Mouse (Mus musculus) midbrain, postnatal 0 days (tissue): ENCODE data around the gene Fam185a. TPM values are rescaled to one million over a fixed set of nuclear protein-coding genes. Genes with fewer than 3 reads are reported as not detected.

ENCODE experiments used
- ATAC-seq: fragments of 200-750 bp; cut with Nextera tagmentation; 2 replicates; pipeline ENCODE4 v1.8.0; 2017; ENCODE audit warnings: moderate number of reproducible peaks, mild to moderate bottlenecking, moderate TSS enrichment, moderate library complexity; ENCODE audit not compliant: low FRiP score
- DNase-seq: peaks from one replicate; pipeline ENCODE4 v3.0.0-alpha.2; 2015; ENCODE audit warnings: low spot score
- H3K27ac ChIP-seq: fragments of 300-500 bp; sonication (generic); 2 replicates; pipeline ENCODE4 v1.5.1; 2014; ENCODE audit warnings: low read depth, mild to moderate bottlenecking, low read length, mixed read lengths
- H3K27me3 ChIP-seq: fragments of 300-500 bp; sonication (generic); 2 replicates; pipeline ENCODE4 v1.6.1; 2014; ENCODE audit warnings: low read length, control low read depth, mixed read lengths; ENCODE audit not compliant: insufficient read depth
- H3K36me3 ChIP-seq: fragments of 300-500 bp; sonication (generic); 2 replicates; pipeline ENCODE4 v1.6.1; 2014; ENCODE audit warnings: low read length, control low read depth, mixed read lengths; ENCODE audit not compliant: insufficient read depth
- H3K4me1 ChIP-seq: fragments of 300-500 bp; sonication (generic); 2 replicates; pipeline ENCODE4 v1.6.1; 2014; ENCODE audit warnings: mild to moderate bottlenecking, control low read depth, antibody characterized with exemption, low read length, mixed read lengths; ENCODE audit not compliant: insufficient read depth
- H3K4me2 ChIP-seq: fragments of 300-500 bp; sonication (generic); 2 replicates; pipeline ENCODE4 v1.6.1; 2014; ENCODE audit warnings: low read depth, mild to moderate bottlenecking, low read length, mixed read lengths; ENCODE audit not compliant: poor library complexity, severe bottlenecking
- H3K4me3 ChIP-seq: fragments of 300-500 bp; sonication (generic); 2 replicates; pipeline ENCODE4 v1.5.1; 2014; ENCODE audit warnings: low read depth, mild to moderate bottlenecking, low read length, moderate library complexity
- H3K9ac ChIP-seq: fragments of 300-500 bp; sonication (generic); replicated peaks from 2 replicates; pipeline ENCODE4 v1.6.1; 2014; ENCODE audit warnings: mild to moderate bottlenecking, low read length, moderate library complexity, mixed read lengths; ENCODE audit not compliant: poor library complexity, severe bottlenecking
- H3K9me3 ChIP-seq: fragments of 300-500 bp; sonication (generic); 2 replicates; pipeline ENCODE4 v1.6.1; 2016; ENCODE audit warnings: low read length, control low read depth
- CTCF ChIP-seq: IDR thresholded peaks from 2 replicates; pipeline ENCODE4 v1.5.1; 2016; ENCODE audit warnings: antibody characterized with exemption, mild to moderate bottlenecking
- WGBS: fragments of 180-500 bp; shearing (Covaris S2); extraction: QIAGEN DNeasy Blood & Tissue Kit; methylation state at CpG from one replicate; pipeline ENCODE4 v1.1.7; 2014; 5-methylcytosine and 5-hydroxymethylcytosine counted together
- polyA plus RNA-seq: library from polyadenylated mRNA; unstranded; fragments of >200 nt; fragmentation: Nextera tagmentation; extraction: Ambion mirVana; gene quantifications from 2 replicates; pipeline ENCODE4 v1.2.1, GENCODE M21; 2015
- total RNA-seq: library from RNA; depleted of rRNA; stranded (reverse); fragments of >200 nt; gene quantifications from 2 replicates; pipeline ENCODE4 v1.2.3, GENCODE M21; 2014

The Fam185a gene
- total and polyA plus RNA-seq, 2 experiments from 2014 or later, result 10.1 to 13.2 TPM

DNA sequence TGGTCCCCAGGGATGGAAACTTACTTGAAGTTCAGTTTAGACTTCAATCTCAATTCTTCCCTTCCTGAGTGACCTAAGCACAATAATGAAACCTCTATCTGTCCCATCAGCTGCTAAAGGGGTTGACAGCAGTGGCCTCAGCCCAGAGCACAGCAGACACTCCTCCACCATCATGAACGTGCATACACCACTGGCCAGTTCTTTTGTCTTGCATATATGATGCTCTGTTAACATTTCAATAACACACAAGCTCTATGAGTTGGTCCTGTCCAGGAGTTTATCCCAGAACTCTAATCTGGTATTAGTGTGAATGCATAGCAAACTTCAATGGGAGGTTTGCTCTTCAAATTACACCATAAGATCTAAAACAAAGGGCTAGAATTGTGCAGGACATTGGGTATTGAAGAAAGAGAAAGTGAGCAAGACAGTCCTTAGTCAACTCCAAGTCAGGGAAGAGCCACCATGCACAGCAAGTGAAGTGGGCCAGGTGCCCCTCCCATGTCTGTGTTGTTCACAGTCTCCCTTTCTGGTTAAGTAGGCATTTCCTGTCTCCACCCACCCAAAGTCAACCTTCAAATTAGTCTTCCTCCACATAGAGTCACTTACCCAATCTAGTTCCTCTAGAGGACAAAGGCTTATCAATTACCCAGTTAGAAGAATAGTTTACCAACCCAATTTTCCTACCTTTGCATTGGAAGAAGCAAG lies 10.5 kb upstream of the Fam185a start:
- Histone ChIP-seq H3K4me1 (no peaks in the 10 kb centered on the region), H3K27ac (no peak overlapping the region), H3K27me3 (no peaks in the 10 kb centered on the region), H3K9ac (no peak overlapping the region), H3K4me2 (no peak overlapping the region), H3K4me3 (no peak overlapping the region), H3K36me3 (no peaks in the 10 kb centered on the region), H3K9me3 (no peaks in the 10 kb centered on the region)
- DNase-seq (no peak), ATAC-seq (no peak)
- 60% methylated on average over 1 of the region's 1 CpGs for WGBS
- TF ChIP-seq CTCF, result no peak

DNA sequence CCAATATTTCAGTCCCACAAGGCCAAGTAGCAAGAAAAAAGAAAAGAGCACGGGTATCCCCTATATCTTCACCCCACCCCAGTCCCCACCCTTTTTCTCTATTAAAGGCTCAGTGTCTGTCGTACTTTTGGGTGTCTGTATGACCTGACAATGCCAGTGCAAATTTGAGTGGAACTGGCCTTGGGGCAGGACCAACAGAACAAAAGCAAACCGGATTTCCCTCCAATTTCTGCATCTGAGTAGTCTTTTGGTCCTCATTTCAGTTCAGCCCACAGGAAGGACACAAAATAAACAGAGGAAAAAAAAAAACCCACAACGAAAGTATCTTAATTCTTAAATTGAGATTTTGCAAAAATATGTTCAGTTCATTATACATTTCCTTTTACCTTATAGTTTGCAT lies 6.1 kb upstream of the Fam185a start:
- H3K27ac ChIP-seq, result no peak overlapping the region
- ATAC-seq (no peak), DNase-seq (no peak)
- H3K36me3 ChIP-seq, result no peaks in the 10 kb centered on the region
- H3K4me3 ChIP-seq, result no peak overlapping the region
- TF ChIP-seq CTCF, result no peak
- H3K27me3 ChIP-seq, result no peaks in the 10 kb centered on the region; the same call in 1 of the 2 replicates
- H3K4me1 ChIP-seq, result no peaks in the 10 kb centered on the region
- H3K9ac ChIP-seq, result no peak overlapping the region
- WGBS, result 75% methylated on average over 4 of the region's 4 CpGs
- H3K9me3 ChIP-seq, result no peaks in the 10 kb centered on the region
- H3K4me2 ChIP-seq, result no peak overlapping the region

DNA sequence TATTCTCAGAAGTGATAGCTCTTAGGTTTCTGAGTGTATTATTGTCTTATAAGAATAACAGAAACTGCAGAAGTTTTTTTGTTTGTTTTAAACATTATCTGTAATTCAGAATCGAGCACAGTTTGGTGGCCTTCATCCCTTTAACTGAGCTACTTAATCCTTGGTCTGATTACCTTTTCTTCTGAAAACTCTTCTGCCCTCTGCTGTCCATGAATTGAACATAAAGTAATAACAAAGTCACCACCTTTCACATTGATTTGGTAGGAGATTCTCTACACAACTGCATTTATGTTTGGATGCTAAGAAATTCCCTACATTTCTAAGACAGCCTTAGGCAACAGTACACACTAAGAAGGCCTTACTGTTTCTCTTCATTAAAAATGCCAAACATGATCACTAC lies 4.1 kb upstream of the Fam185a start:
- DNase-seq, result peak; percentile 64
- H3K27me3 ChIP-seq, result no peaks in the 10 kb centered on the region; the same call in 1 of the 2 replicates
- whole genome bisulfite sequencing, result 16% methylated on average over 1 of the region's 1 CpGs
- no peaks in the 10 kb centered on the region for H3K36me3 ChIP-seq
- H3K27ac ChIP-seq, result no peak overlapping the region
- no peaks in the 10 kb centered on the region for H3K9me3 ChIP-seq
- H3K4me3 ChIP-seq, result no peak overlapping the region
- no peak for ATAC-seq
- no peak overlapping the region for H3K4me2 ChIP-seq
- no peak overlapping the region for H3K9ac ChIP-seq
- no peaks in the 10 kb centered on the region; the same call in 1 of the 2 replicates for H3K4me1 ChIP-seq
- TF ChIP-seq CTCF, result peak; percentile 74

DNA sequence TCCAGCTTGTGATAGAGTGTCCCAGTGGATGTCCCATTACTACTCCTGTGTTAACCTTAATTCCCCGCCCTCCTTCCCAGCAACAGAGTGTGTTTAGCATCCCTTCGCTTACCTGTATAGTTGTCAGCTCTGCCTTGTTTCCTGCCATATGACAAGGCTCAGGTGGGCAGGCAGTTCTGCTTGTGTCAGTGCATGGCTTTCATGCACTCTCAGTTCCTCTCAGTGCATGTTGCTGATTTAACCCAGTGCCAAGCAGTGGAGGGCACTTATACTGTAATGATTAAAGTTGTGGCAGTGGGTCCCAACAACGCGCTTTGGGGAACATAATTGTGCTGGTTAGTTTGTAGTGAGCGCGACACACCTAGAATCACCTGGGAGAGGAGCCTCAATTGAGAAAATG lies 1.9 kb downstream of the Fam185a start:
- WGBS, result 95% methylated on average over 6 of the region's 6 CpGs
- Histone ChIP-seq H3K9ac (no peak overlapping the region), H3K4me2 (no peak overlapping the region), H3K4me1 (no peaks in the 10 kb centered on the region; the same call in 1 of the 2 replicates), H3K9me3 (no peaks in the 10 kb centered on the region), H3K27ac (no peak overlapping the region), H3K4me3 (no peak overlapping the region), H3K36me3 (no peaks in the 10 kb centered on the region), H3K27me3 (no peaks in the 10 kb centered on the region; the same call in 1 of the 2 replicates)
- DNase-seq (no peak), ATAC-seq (no peak)
- TF ChIP-seq CTCF, result no peak

DNA sequence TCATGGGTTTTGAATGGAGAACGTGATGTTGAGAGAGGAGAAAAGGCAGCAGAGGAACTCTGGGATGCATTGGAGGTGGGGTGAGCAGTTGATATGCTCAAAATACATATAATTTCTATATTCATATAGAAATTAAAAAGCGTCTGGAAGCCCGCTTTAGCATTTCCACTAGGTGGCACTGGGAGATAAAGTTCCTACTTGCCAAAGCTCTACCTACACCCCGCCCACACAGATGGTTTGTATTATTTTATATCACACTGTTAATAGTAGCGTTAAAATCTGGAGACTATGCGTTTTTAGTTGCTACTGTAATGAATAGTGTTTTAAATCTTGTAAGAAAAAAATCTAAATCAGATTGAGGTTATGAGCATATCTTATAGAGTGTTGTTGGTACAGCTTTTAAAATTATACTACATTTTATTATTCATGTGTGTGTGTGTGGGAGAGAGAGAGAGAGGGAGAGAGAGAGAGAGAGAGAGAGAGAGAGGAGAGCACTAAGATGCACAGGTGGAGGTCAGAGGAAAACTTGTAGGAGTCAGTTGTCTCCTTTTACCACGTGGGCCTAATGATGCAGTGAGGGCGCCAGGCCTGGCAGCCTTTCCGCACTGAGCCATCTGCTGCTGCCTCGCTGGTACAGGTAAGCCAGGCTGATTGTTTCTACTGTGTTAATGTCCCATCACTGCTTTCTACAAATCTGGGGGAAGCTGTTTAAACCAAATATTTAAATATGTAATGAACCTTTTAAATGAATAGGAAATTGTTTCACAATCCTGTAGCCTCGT lies 9.6 kb downstream of the Fam185a start:
- Histone ChIP-seq H3K27me3 (no peaks in the 10 kb centered on the region), H3K4me1 (no peaks in the 10 kb centered on the region), H3K36me3 (no peaks in the 10 kb centered on the region), H3K4me3 (no peak overlapping the region), H3K9me3 (no peaks in the 10 kb centered on the region), H3K4me2 (no peak overlapping the region), H3K27ac (no peak overlapping the region), H3K9ac (no peak overlapping the region)
- TF ChIP-seq CTCF, result peak; percentile 78
- DNase-seq (peak; percentile 78), ATAC-seq (no peak; the same call in 1 of the 2 replicates)
- 69% methylated on average over 11 of the region's 11 CpGs for WGBS

- WGBS, result 26% methylated on average over 8 of the region's 8 CpGs
- ATAC-seq, result no peak
Measured at GRCm38 (mm10) chr5:21436471-21436975, 11.8 kb downstream of the Fam185a start.

More at GRCm38 (mm10) chr5:21436471-21436975, 11.8 kb downstream of the Fam185a start:
- DNase-seq, result no peak
- no peaks in the 10 kb centered on the region for H3K36me3 ChIP-seq
- H3K27me3 ChIP-seq, result no peaks in the 10 kb centered on the region
- H3K9ac ChIP-seq, result no peak overlapping the region
- no peaks in the 10 kb centered on the region for H3K9me3 ChIP-seq
- no peak for TF ChIP-seq CTCF
- no peak overlapping the region for H3K27ac ChIP-seq
- no peaks in the 10 kb centered on the region for H3K4me1 ChIP-seq
- H3K4me2 ChIP-seq, result no peak overlapping the region
- no peak overlapping the region for H3K4me3 ChIP-seq
